Mouse (Mus musculus) bone marrow, adult 2 months (tissue): ENCODE data around the gene Bad.

Experiments used
- CTCF ChIP-seq: fragments of 200-500 bp; IDR thresholded peaks from 2 replicates; pipeline ENCODE4 v1.5.1; 2011; ENCODE audit warnings: low read length, control low read depth; ENCODE audit not compliant: control insufficient read depth, insufficient read depth
- POLR2A ChIP-seq: fragments of 200-500 bp; IDR thresholded peaks from 2 replicates; pipeline ENCODE4 v1.6.1; 2011; ENCODE audit warnings: low read depth, mild to moderate bottlenecking, control low read depth, low read length, borderline replicate concordance; ENCODE audit not compliant: control insufficient read depth

- TF ChIP-seq CTCF (no peak), POLR2A (no peak)
Observed at GRCm38 (mm10) chr19:6931002-6931401, 10.7 kb upstream of the Bad start.
